Mouse (Mus musculus) heart, embryonic 12.5 days (tissue): ENCODE results near the gene Xirp1. TPM values are rescaled to one million over a fixed set of nuclear protein-coding genes. Genes with fewer than 3 reads are reported as not detected.

Experiments
- ATAC-seq: fragments of 200-750 bp; cut with Nextera tagmentation; 2 replicates; pipeline ENCODE4 v1.8.0; 2017; ENCODE audit warnings: moderate TSS enrichment, moderate library complexity; ENCODE audit not compliant: insufficient number of reproducible peaks, low FRiP score
- H3K27ac ChIP-seq: fragments of 300-500 bp; sonication (generic); 2 replicates; pipeline ENCODE4 v1.5.1; 2016; ENCODE audit warnings: mild to moderate bottlenecking, moderate library complexity; ENCODE audit not compliant: poor library complexity, severe bottlenecking
- H3K27me3 ChIP-seq: fragments of 300-500 bp; sonication (generic); replicated peaks from 2 replicates; pipeline ENCODE4 v1.6.1; 2016; ENCODE audit warnings: mild to moderate bottlenecking, moderate library complexity
- H3K36me3 ChIP-seq: fragments of 300-500 bp; sonication (generic); 2 replicates; pipeline ENCODE4 v1.6.1; 2016; ENCODE audit warnings: mild to moderate bottlenecking, moderate library complexity
- H3K4me1 ChIP-seq: fragments of 300-500 bp; sonication (generic); replicated peaks from 2 replicates; pipeline ENCODE4 v1.6.1; 2016; ENCODE audit warnings: mild to moderate bottlenecking
- H3K4me2 ChIP-seq: fragments of 300-500 bp; sonication (generic); 2 replicates; pipeline ENCODE4 v1.6.1; 2016; ENCODE audit warnings: mild to moderate bottlenecking, moderate library complexity
- H3K4me3 ChIP-seq: fragments of 300-500 bp; sonication (generic); 2 replicates; pipeline ENCODE4 v1.5.1; 2016; ENCODE audit warnings: mild to moderate bottlenecking
- H3K9ac ChIP-seq: fragments of 300-500 bp; sonication (generic); 2 replicates; pipeline ENCODE4 v1.6.1; 2016; ENCODE audit warnings: mild to moderate bottlenecking, moderate library complexity
- H3K9me3 ChIP-seq: fragments of 300-500 bp; sonication (generic); replicated peaks from 2 replicates; pipeline ENCODE4 v1.6.1; 2016; ENCODE audit warnings: mild to moderate bottlenecking, moderate library complexity
- WGBS: fragments of 180-500 bp; shearing (Covaris S2); methylation state at CpG from one replicate; pipeline ENCODE4 v1.1.7; 2016; 5-methylcytosine and 5-hydroxymethylcytosine counted together
- polyA plus RNA-seq: library from polyadenylated mRNA; unstranded; fragments of >200 nt; fragmentation: Nextera tagmentation; extraction: Ambion mirVana; gene quantifications from 2 replicates; pipeline ENCODE4 v1.2.1, GENCODE M21; 2016

Xirp1 gene
- 82.9 and 92.6 TPM in 2 replicates for polyA plus RNA-seq

- Histone ChIP-seq H3K27me3 (no peaks in the 10 kb centered on the region), H3K4me3 (peak within 1 kb of the TSS; percentile 68), H3K4me2 (peak within 1 kb of the TSS; percentile 73), H3K4me1 (peaks cover 51% of the 10 kb centered on the region), H3K9ac (peak within 1 kb of the TSS; percentile 83), H3K9me3 (no peaks in the 10 kb centered on the region), H3K36me3 (peaks cover 16% of the 10 kb centered on the region), H3K27ac (peak within 1 kb of the TSS; percentile 99)
- 41% methylated on average over 18 of the region's 18 CpGs for WGBS
- ATAC-seq, result peak; percentile 40
Measured at GRCm38 (mm10) chr9:120023086-120023811, at the start of gene Xirp1. Gene Xirp1, minus strand, starts transcription at chr9:120023598.

DNA sequence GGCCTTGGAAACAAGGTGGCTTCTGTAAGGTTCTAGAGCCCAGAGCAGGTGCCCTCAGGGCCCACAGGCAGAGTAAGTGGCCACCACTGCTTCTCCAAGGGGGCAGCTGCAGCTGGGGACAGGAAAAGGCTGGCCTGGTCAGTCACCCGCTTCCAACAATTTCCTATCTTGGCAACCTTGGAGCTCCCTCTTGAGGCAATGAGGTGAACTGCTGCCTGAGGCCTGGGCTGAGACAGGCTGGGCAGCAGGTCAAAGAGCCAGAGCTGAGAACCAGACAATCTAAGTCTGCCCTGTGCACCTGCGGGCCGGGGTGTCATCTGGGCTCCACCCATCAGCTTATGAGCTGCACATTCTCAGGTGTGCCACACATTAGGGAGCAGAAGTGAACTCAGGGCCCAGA, 49.8 kb upstream of the Xirp1 start:
- ATAC-seq, result peak; percentile 48; the same call in 1 of the 2 replicates
- WGBS, result 26% methylated on average over 3 of the region's 3 CpGs
- H3K9ac ChIP-seq, result 0 out of 2 replicates have a peak overlapping the region, but pooled peaks have one; percentile 15
- no peak overlapping the region for H3K4me3 ChIP-seq
- 0 out of 2 replicates have a peak, but pooled peaks cover 4% of the 10 kb centered on the region for H3K27me3 ChIP-seq
- H3K9me3 ChIP-seq, result no peaks in the 10 kb centered on the region
- no peaks in the 10 kb centered on the region; the same call in 1 of the 2 replicates for H3K4me1 ChIP-seq
- H3K4me2 ChIP-seq, result no peak overlapping the region
- H3K27ac ChIP-seq, result no peak overlapping the region
- no peaks in the 10 kb centered on the region for H3K36me3 ChIP-seq

DNA sequence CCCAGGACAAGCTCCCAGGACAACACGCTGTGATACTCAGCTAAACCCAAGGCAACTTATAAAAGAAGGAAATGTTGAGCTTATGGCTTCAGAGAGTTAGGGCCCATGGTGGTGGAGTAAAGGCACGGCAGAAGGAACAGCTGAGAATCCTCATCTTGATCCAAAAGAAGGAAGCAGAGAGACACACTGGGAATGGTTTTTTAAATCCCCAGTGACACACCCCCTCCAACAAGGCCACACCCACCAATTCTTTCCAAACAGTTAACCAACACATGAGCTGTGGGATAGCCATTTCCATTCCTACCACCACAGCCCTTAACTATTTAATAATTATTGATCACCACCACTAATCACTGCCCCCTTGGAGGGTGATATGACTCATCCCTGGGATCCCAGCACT, 47.9 kb upstream of the Xirp1 start:
- Histone ChIP-seq H3K27ac (no peak overlapping the region), H3K4me3 (no peak overlapping the region), H3K4me1 (no peaks in the 10 kb centered on the region; the same call in 1 of the 2 replicates), H3K9me3 (no peaks in the 10 kb centered on the region), H3K4me2 (no peak overlapping the region), H3K36me3 (no peaks in the 10 kb centered on the region), H3K27me3 (0 out of 2 replicates have a peak, but pooled peaks cover 4% of the 10 kb centered on the region), H3K9ac (no peak overlapping the region)
- WGBS, result 72% methylated on average over 2 of the region's 2 CpGs
- no peak for ATAC-seq

DNA sequence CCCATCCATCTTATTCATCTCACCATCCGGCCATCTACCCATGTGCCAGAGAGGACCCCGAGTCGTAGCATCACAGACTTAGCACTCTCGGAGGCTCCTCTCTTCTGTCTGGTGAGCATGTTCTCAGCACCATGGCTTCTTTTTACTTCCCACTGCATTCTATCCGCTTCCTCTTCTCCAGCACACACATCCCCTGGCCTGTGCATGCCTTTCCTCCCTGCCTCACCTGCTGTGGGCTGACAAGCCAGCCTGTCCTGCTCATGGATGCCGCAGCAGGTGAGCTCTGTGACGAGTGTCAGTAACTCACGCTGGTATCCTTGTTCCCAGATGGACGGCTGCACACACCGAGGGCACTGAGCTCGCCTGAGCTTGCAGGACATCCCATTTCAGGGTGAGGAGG, 46.4 kb upstream of the Xirp1 start, which contains the start of gene Cx3cr1:
Cx3cr1 (minus strand) TSS at position 101 of the 400 bp plus-strand sequence.
- no peaks in the 10 kb centered on the region for H3K36me3 ChIP-seq
- ATAC-seq, result no peak
- no peaks in the 10 kb centered on the region; the same call in 1 of the 2 replicates for H3K4me1 ChIP-seq
- H3K4me3 ChIP-seq, result no peak within 1 kb of the TSS
- no peak within 1 kb of the TSS for H3K4me2 ChIP-seq
- 0 out of 2 replicates have a peak, but pooled peaks cover 4% of the 10 kb centered on the region for H3K27me3 ChIP-seq
- H3K27ac ChIP-seq, result no peak within 1 kb of the TSS
- WGBS, result 77% methylated on average over 11 of the region's 11 CpGs
- no peaks in the 10 kb centered on the region for H3K9me3 ChIP-seq
- no peak within 1 kb of the TSS for H3K9ac ChIP-seq

GRCm38 (mm10) chr9:120068047-120068446, 44.6 kb upstream of the Xirp1 start:
- H3K27me3 ChIP-seq, result 0 out of 2 replicates have a peak, but pooled peaks cover 4% of the 10 kb centered on the region
- no peak overlapping the region for H3K4me3 ChIP-seq
- H3K36me3 ChIP-seq, result no peaks in the 10 kb centered on the region
- no peak overlapping the region for H3K4me2 ChIP-seq
- H3K9me3 ChIP-seq, result no peaks in the 10 kb centered on the region
- H3K4me1 ChIP-seq, result no peaks in the 10 kb centered on the region; the same call in 1 of the 2 replicates
- ATAC-seq, result no peak
- 48% methylated on average over 10 of the region's 10 CpGs for WGBS
- no peak overlapping the region for H3K27ac ChIP-seq
- no peak overlapping the region for H3K9ac ChIP-seq

GRCm38 (mm10) chr9:120067609-120068008, 44.2 kb upstream of the Xirp1 start:
- Histone ChIP-seq H3K9me3 (no peaks in the 10 kb centered on the region), H3K36me3 (no peaks in the 10 kb centered on the region), H3K4me2 (no peak overlapping the region), H3K4me3 (no peak overlapping the region), H3K4me1 (no peaks in the 10 kb centered on the region), H3K27ac (no peak overlapping the region), H3K9ac (no peak overlapping the region), H3K27me3 (0 out of 2 replicates have a peak, but pooled peaks cover 4% of the 10 kb centered on the region)
- WGBS, result 88% methylated on average over 2 of the region's 2 CpGs
- no peak for ATAC-seq

DNA sequence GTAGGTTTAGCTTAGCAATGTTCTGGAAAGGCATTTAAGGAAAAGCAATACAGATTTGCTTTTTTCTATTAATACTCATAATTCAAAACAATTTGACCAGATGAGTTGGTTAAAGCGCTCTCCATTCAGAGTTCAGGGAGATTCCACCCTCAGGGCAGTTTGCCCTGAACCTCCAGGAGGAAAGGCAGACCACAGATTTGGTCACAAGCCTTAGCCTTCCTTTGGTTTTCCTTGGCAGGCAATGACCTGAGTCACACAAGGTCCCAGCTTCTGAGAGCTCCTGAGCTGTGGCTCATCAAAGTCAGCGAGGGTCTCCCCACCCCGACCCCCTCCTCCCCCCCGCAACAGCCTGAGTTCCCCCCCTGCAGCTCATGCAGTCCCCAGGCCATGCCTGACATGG, 40.9 kb upstream of the Xirp1 start:
- no peak overlapping the region for H3K4me3 ChIP-seq
- WGBS, result 78% methylated on average over 4 of the region's 4 CpGs
- H3K36me3 ChIP-seq, result no peaks in the 10 kb centered on the region
- no peak overlapping the region for H3K9ac ChIP-seq
- no peaks in the 10 kb centered on the region for H3K4me1 ChIP-seq
- ATAC-seq, result no peak
- H3K9me3 ChIP-seq, result no peaks in the 10 kb centered on the region
- no peak overlapping the region for H3K27ac ChIP-seq
- H3K27me3 ChIP-seq, result 0 out of 2 replicates have a peak, but pooled peaks cover 4% of the 10 kb centered on the region
- no peak overlapping the region for H3K4me2 ChIP-seq

DNA sequence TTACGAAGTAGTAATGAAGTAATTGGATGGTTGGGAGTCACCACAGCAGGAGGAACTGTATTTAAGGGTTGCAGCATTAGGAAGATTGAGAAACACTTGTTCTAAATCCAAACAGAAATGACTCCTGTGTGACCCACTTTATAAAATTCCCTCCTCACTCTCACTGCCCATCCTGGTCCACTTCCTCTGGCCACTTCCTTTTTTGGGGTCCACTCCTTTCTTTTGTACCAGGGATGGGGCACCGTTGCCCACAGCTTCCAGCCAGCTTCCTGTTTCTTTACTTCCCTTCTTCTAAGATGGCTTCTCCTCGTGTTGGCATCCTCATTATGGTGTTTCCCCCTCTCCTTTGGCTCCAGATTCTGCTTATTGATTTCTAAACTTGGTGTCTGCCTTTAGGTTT, 35.3 kb upstream of the Xirp1 start:
- H3K4me1 ChIP-seq, result no peaks in the 10 kb centered on the region
- 66% methylated on average over 3 of the region's 3 CpGs for WGBS
- no peak overlapping the region for H3K27ac ChIP-seq
- no peak for ATAC-seq
- no peaks in the 10 kb centered on the region for H3K36me3 ChIP-seq
- no peak overlapping the region for H3K4me3 ChIP-seq
- H3K27me3 ChIP-seq, result no peaks in the 10 kb centered on the region
- no peak overlapping the region for H3K9ac ChIP-seq
- no peak overlapping the region for H3K4me2 ChIP-seq
- no peaks in the 10 kb centered on the region for H3K9me3 ChIP-seq

DNA sequence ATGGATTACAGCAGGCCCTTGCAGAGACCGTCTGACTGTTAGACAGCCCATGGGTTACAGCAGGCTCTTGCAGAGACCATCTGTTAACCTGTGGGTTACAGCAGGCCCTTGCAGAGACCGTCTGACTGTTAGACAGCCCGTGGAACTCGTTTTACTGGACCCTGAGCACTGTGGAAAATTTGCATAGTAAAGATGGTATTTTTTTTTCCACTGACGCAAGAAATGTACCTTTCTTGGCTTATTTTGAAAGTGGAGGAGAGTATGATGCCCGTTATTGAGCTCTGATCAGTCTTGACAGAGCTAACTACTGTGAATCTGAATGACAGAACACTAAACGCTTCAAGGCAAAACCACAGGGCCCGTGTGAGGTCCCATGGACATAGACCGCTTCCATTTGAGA, 32.8 kb upstream of the Xirp1 start:
- H3K27me3 ChIP-seq, result no peaks in the 10 kb centered on the region
- H3K9me3 ChIP-seq, result no peaks in the 10 kb centered on the region
- 77% methylated on average over 9 of the region's 9 CpGs for WGBS
- no peak for ATAC-seq
- H3K27ac ChIP-seq, result no peak overlapping the region
- no peak overlapping the region for H3K4me3 ChIP-seq
- no peaks in the 10 kb centered on the region for H3K4me1 ChIP-seq
- no peaks in the 10 kb centered on the region for H3K36me3 ChIP-seq
- no peak overlapping the region for H3K9ac ChIP-seq
- H3K4me2 ChIP-seq, result no peak overlapping the region

DNA sequence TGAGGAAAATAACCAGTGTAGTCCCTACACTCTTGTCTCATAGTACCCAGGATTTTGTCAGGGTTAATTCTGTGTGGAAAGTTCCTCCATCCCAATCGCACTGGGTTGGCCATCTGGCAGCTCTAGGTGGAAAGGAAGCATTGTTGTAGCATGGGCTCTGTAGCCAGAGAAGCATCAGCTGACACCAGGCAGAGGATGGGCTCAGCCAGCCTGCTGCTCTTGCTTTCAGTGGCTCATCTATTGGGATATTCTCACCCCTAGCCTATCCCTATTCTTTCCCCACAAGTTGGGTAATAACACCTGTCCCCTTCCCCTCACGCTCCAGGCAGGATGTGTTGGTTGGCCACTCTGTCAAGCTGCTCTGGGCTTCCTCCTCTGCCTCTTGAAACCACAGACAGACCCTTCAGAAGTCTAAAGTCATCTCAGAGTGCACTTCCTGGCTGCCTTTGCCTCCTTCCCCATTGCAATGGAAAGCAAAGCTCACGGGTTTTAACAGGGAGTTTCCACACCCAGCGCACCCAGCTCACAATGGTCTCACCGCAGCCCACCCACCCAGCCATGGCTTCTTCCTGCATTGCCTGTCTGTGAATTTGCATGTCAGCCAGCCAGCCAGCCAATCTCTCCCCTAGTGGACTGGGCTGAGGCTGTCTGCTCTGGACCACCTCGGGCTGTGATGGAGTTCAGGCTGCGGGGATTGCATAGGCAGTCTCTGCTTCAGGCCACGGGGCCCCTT, 31.3 kb upstream of the Xirp1 start:
- Histone ChIP-seq H3K4me2 (no peak overlapping the region), H3K27ac (no peak overlapping the region), H3K27me3 (no peaks in the 10 kb centered on the region), H3K4me3 (no peak overlapping the region), H3K4me1 (peaks cover 3% of the 10 kb centered on the region; the same call in 1 of the 2 replicates), H3K9me3 (no peaks in the 10 kb centered on the region), H3K9ac (no peak overlapping the region), H3K36me3 (no peaks in the 10 kb centered on the region)
- ATAC-seq, result no peak
- 47% methylated on average over 8 of the region's 8 CpGs for WGBS

DNA sequence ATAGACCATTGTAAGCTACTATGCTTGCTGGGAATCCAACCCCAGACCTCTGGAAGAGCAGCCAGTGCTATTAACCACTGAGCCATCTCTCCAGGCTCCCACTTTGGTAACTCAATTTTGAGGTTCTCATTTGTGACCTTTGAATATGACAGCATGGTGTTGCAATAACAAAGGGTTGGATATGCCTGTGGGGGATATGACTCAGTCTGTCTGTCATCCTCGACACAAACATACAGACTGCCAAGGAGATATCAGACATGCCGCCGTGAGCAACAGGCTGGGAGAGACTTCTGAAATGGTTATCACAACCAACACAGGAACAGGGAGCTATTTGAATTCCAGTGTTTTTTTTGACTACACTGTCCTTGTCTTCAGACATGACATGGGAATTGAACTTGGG, 26.0 kb upstream of the Xirp1 start:
- no peaks in the 10 kb centered on the region for H3K9me3 ChIP-seq
- no peaks in the 10 kb centered on the region for H3K36me3 ChIP-seq
- no peak for ATAC-seq
- WGBS, result 23% methylated on average over 3 of the region's 3 CpGs
- H3K27me3 ChIP-seq, result no peaks in the 10 kb centered on the region
- no peak overlapping the region for H3K4me3 ChIP-seq
- H3K27ac ChIP-seq, result no peak overlapping the region
- H3K4me1 ChIP-seq, result peaks cover 12% of the 10 kb centered on the region; the same call in 1 of the 2 replicates
- H3K4me2 ChIP-seq, result no peak overlapping the region
- H3K9ac ChIP-seq, result no peak overlapping the region
